Mouse (Mus musculus): ENCODE data around the gene Nrip1. TPM values are rescaled to one million over a fixed set of nuclear protein-coding genes. Genes with fewer than 3 reads are reported as not detected.
A peak's percentile ranks its signal among the peaks of the same experiment; 100 is the strongest.

Gene Nrip1
- total RNA-seq (2015; ENCODE audit: low replicate concordance) (66.7 and 71.5 TPM in 2 replicates), total RNA-seq (2017; ENCODE audit: low replicate concordance) (68.1 and 82.0 TPM in 2 replicates)

DNA sequence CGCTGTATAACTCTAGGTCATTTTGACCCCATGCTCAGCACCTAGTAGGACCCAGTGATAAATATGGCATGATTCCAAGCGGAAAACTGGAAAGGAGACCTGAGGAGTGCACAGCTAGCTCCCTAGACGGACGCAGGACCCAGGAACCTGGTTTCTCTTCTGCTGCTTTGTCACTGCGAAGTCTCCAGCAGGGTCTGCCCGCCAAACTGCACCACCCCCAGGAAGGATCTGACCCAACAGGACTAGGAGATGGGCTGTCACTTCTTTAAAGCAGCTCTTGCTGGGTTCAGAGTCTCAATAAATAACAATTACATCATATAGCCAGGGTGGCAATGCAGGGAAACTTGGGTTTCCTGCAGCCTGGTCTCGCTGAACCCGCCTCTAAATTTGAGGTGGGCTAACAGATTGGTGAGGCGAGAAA is at the start of gene Nrip1:
TSS of gene Nrip1 (minus strand) at position 157 of the 421 bp plus-strand sequence.
- ATAC-seq (replicated peaks; ENCODE audit: low FRiP score, poor library complexity, severe bottlenecking): no peak

DNA sequence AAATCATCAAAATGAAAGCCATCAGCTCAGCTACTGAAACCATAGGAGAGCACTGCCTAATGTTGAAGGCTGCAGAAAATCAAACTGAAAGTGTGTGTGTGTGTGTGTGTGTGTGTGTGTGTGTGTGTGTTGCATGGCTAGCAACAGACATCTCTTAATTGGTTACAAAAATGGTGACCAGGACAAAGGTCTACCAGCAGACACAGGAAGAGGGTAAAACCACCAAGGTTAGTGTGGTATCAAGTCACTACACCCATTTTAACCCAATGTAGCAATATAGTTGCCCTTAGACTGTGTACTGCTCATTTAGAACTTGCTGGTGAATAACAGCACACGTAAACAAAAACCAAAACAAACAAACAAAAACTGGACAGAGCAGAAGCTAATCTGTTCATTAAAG is 48.9 kb upstream of the Nrip1 start:
- ATAC-seq (replicated peaks; ENCODE audit: low FRiP score, poor library complexity, severe bottlenecking): no peak

DNA sequence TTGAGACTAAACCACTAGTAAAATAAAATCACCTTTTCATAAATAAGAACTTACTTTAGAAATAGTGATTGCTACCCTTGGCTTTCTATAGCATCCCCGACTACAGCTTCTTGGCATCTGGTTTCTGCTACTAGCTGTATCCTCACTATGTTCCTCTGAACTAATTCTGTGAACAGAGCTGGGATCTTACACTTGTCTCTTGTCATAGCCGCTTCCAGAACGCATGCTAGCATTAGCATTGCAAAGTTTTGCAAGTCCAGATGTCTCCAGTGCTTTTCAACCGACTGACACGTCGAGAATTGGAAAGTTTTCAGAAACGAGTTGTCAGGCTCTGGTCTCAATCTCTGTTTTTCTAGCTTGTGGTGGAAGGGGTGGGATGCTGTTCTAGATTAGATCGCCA is 46.2 kb upstream of the Nrip1 start:
- no peak for ATAC-seq (replicated peaks; ENCODE audit: low FRiP score, poor library complexity, severe bottlenecking)

DNA sequence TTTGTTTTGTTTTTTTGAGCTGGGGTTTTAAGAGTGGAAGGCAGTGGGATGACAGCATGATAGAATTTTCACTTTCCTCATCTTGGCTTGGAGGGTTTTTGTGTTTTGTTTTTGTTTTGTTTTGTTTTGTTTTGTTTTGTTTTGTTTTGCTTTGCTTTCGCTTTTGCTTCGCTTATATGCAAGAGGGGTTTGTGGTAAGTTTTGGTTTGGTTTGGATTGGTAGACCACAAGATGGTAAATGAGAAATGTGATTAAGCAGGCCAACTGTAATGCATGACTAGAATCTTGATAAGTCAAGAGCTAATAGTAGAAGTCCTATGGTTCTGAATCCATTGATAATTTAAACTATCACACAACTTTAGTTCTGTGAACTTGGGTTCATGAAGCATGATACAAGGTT is 42.9 kb upstream of the Nrip1 start:
- no peak for ATAC-seq (replicated peaks; ENCODE audit: low FRiP score, poor library complexity, severe bottlenecking)

DNA sequence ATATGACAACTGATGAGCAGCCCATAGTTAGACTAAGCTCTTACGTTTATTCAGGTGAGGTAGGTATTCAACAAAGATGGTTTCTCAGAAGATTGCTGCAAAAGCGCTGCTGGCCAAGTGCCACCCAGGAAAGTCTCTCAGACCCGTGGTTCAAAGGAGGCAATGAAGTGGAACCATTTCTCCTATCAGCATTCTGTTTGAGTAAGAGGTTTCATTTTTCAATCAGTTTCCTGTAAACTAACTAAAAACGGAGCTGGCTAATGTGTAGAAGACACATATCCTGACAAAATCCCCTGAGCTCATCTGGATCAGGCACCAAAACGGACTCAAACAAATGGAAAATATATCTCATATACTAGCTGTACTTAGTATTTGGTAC is 42.4 kb upstream of the Nrip1 start:
- ATAC-seq (replicated peaks; ENCODE audit: low FRiP score, poor library complexity, severe bottlenecking): no peak

DNA sequence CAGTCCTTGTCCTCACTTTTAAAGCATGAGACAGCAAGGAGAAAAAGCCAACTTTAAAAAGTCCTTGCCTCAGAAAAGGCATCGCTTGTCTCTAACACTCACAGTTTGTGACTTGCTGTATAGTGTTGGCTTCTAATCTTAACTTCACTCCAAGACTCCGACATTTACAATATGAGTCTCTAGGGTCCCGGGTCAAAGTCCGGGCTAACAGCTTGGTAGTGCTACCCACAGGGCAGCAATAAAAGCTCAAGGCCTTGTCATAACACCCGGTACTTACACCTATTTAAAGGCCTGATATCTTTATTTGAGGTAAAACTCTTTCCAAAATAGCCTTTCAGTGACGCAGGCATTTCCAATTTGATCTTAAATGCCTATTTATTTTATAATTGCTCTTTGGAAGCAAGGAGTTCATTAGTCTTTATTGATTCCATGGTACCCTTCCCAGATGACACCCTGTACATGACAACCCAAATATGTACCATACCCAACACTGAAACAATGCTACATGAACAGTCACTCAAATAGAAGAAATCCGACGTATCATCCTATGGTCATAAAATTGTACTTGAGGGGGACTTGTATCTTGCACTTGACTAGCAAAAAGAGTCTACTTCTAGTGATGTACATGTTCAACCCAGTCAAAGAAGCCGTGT is 41.9 kb upstream of the Nrip1 start:
- ATAC-seq (replicated peaks; ENCODE audit: low FRiP score, poor library complexity, severe bottlenecking): no peak

DNA sequence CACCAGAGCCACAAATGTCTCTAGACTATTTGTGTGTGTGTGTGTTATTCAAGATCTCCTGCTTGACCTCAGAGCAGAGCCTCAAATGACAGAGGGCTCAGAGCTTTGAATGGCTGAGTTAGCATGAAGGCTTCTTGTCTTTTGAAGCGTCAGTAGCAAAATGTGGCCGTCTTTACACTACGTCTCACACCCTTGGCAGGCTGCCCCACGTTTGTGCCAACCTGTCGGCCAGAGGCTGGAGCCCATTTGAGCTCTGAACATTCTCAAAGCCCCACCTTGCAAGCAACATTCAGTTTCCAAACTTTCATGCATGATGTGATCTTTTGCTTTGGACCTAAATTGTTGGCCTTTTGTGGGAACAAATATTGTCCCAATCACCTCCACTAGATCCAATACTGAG is 40.9 kb upstream of the Nrip1 start:
- no peak for ATAC-seq (replicated peaks; ENCODE audit: low FRiP score, poor library complexity, severe bottlenecking)

DNA sequence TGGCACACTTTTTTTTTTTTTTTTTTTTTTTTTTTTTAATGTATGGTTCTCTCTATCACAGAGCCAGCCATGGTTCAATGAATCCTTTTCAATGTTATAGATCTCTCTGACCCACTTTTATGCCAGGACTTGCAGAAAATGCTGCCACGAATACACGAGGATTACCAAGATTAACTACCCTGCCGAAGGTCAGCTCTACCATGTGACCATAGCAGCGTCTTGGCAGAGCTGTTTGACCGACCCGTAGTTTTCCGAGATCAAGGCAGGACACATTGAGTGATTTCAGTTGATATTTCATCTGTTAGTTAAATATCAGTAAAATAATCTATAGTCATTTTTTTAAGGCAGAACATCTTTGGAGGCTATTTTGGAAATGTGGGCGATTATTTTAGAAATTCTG is 40.0 kb upstream of the Nrip1 start:
- no peak for ATAC-seq (replicated peaks; ENCODE audit: low FRiP score, poor library complexity, severe bottlenecking)

DNA sequence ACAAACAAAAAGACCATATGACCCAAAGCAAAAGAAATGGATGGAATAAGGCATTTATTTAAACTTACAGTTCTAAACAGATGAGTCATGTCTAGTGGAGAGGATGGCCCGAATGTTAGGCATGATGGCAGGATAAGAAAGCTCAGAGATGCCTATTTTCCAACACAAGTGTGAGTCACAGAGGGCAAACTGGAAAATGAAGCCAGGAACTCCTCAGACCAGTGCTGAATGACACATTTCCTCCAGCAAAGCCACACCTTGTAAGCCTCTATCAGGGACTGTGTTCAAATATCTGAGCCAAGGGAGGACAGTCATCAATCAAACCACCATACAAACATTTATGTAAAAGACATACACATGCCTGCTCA is 35.7 kb upstream of the Nrip1 start:
- ATAC-seq (replicated peaks; ENCODE audit: low FRiP score, poor library complexity, severe bottlenecking): no peak

DNA sequence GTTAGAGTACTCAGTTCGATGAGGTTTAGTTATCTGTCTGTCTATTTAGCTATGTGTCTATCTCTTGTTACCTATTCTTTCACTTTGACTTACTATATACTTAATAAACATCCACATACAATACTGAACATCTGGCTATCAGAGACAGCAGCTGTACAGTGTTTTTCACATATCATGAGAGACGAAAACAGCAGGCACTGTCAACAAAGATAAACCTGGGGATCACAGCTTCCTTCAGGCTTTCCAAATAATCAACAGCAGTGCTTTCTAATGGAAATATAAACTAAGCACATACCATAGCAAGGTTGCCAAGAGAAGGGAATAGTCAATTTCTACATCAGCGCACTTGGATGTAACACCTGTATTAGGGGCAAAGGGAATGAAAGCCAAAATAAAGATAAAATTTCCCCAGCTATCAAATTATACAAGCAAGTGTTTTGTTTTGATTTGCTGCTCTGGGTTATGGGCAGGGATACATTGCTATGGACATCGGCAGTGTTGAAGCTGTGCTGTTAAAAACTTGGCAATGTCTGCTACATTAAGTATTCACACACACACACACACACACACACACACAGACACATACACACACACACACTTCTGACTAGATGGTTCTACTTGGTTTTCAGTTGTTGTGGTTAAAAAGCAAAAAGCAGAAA is 35.2 kb upstream of the Nrip1 start:
- ATAC-seq (replicated peaks; ENCODE audit: low FRiP score, poor library complexity, severe bottlenecking): no peak

DNA sequence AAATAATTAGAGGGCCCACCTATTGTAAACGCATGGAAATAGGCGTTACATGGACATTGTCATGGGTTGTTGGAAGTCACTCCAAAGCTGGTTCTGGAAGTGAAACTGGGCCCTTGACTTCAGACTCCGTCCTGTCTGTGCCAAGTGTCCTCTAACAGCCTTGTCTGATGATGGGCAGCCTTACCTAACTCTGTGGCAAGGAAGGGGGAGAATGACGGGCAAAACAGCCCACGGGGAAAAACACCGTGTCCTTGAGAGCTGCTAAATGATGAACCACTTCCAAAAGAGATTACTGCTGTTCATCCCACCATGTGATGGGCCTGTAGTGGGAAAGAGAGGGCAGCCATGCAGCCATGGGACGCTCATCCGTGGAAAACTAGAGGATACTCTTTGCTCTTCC is 34.6 kb upstream of the Nrip1 start:
- ATAC-seq (replicated peaks; ENCODE audit: low FRiP score, poor library complexity, severe bottlenecking): no peak

DNA sequence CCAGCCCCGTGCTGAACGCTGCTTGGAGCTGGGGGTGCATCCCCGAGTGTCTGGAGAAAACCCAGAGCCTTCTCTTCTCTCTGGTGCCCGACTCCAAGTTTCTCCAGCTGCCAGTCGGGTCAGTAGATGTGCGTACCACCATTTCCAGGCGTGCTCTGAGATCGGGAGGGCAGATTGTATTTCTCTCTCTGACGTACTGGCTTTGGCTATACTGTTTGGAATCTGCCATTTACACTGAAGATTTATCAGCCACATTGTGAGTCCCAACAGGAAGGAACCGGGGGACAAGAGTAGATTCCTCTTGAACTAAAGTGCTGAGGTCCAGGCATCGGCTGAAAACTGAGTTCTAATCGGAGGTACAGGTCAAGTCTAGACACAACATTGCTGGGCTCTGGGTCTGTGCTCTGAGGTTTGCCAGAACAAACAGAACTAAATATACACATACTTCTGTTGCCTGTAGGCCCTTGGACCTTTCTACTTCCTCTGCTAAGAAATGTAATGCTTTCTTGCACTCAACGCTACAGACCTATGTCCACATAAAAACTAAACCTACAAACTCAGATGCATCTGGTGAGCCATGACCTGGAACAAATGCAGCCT is 33.8 kb upstream of the Nrip1 start:
- ATAC-seq (replicated peaks; ENCODE audit: low FRiP score, poor library complexity, severe bottlenecking): no peak

DNA sequence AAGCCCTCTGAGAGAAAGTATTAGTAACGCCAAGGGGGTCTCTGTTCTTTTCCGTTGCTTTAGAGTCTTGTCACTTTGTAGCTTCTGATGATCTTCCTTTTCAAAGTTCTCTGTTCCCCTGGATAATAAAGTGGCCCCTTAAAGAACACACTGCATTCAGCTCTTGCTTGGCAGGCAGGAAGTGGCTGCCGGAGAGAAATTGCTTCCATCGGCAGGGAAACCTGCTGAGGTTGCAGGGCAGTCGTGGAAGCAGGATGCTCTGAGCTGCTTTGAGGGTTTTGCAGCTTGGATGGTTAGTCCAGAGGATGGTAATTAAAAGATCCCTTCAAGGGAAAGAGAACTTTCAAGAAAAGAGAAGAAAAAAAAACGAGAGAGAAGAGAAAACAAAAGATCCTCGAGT is 33.3 kb upstream of the Nrip1 start:
- ATAC-seq (replicated peaks; ENCODE audit: low FRiP score, poor library complexity, severe bottlenecking): no peak

DNA sequence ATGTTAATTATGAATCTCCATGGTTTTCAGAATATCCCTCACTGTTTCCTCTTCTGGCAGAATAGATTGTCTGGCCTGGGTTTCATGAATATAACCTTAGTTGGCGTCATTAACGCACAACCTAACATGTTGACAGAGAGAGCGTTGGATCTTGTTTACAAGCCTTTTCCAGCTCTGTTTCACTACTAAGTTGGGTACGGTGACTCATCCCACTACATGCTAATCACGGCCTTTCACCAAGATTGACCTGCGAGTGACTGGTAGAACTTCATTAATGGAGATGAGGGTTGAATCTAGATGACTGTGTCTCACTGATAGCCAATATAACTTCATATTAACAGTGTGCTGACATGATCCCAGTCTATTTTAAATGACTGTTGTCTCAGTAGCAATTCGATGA is 32.7 kb upstream of the Nrip1 start:
- ATAC-seq (replicated peaks; ENCODE audit: low FRiP score, poor library complexity, severe bottlenecking): no peak

DNA sequence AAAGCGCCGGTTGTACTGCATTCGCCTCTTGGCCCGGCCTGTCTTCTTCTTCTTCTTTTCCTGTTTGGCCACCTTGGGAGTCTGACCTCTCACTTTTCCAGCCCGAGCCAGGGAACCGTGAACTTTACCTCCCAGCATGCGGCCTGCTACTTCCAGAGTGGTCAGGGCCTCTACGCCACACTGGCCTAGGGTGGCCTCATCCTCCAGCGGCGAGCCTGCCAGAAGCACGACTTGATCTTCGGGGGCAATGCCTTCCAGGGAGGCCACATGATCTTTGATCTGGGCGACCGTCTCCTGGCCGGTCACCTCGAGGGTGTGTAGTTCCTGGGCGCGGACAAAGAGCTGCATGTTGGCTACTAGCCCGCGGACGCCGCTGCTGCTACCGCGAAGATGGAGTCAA is 29.7 kb upstream of the Nrip1 start:
- peak; percentile 87 for ATAC-seq (replicated peaks; ENCODE audit: low FRiP score, poor library complexity, severe bottlenecking)

DNA sequence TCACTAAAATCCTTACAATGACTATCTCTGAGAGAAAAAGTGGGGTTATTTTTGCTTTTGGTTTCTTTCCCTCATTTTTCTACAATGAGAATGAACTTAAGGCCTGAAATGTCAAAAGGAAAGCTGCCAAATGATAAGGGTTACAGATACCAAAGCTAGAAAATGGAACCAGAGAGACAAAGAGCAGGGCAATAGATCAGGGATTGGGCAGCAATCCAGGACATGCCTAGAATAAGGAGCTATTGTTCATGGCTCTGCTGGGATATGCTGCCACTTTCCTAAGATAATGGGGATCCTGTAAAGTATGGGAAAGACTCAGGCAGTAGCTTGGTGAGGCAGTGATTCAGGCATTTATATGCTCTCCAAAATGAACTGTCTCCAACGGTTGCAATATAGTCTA is 22.9 kb upstream of the Nrip1 start:
- ATAC-seq (replicated peaks; ENCODE audit: low FRiP score, poor library complexity, severe bottlenecking): no peak

DNA sequence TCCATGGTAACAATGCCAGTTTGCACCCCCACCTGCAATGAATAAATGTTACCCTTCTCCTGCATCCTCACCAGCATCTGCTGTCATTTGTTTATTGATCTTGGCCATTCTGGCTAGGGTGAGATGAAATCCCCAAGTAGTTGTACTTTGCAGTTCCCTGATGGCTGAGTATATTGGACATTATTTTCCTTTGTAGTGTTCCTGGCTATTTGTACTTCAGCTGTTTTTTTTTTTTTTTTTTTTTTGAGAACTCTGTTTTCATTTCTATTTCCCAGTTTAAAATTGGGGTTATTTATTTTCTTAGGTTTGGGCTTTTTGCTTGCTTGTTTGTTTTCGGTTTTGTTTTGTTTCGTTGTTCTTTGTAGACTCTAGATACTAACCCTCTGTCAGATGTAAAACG is 19.6 kb upstream of the Nrip1 start:
- ATAC-seq (replicated peaks; ENCODE audit: low FRiP score, poor library complexity, severe bottlenecking): no peak

DNA sequence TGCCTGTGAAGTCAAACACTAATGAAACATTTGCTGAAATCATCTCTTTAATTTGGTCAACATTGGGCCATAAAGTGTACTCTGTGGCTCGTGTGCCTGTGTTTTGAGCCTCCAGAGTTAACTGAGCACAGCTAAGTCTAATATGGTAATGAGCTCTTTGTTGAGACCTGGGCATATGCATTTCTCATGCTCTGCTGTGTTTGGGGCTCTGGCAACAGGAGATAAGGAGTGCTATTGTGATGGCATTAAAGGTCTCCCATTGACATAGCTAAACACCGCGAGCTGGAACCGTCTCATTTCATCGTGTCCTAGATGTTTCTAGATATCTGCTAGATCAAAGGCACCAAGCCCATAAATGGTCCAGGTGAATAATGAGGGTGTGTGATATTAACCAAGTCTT is 12.9 kb upstream of the Nrip1 start:
- no peak for ATAC-seq (replicated peaks; ENCODE audit: low FRiP score, poor library complexity, severe bottlenecking)

DNA sequence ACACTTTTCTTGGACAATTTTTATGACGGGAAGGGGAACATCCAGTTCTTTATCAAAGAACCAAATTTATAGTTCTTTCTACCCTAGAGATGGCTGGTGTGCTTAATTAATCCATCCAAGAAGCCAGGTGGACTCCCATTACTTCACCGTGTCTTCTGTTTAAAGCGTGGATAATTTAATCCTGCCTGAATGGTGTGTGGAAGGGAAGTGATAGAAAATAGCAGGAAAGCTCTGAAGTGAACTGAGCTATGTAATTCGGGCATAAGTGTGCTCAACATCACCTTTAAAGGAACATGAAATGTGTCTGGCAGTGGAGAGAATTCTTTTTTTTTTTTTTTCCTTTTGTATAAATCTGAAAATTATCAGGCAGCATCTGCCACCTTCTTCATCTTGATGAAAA is 12.4 kb upstream of the Nrip1 start:
- no peak for ATAC-seq (replicated peaks; ENCODE audit: low FRiP score, poor library complexity, severe bottlenecking)

DNA sequence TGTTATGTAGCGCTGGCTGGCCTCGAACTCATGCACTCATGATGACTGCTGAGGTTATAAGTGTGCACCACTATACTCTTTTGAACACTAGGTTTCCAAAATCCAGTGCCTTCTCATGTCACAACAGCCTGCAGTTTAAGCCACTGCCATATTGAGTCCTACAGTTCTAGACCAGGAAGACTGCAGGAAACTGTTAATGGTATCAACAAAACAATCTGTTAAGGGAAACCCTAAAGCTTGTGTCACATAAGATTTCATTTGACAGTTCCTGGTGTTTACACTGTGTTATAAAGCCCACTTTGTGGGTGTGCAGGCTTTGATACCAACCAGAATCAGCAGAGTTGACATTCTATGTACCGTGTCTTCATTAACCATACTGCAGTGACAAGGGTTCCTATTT is 3.6 kb upstream of the Nrip1 start:
- ATAC-seq (replicated peaks; ENCODE audit: low FRiP score, poor library complexity, severe bottlenecking): no peak

DNA sequence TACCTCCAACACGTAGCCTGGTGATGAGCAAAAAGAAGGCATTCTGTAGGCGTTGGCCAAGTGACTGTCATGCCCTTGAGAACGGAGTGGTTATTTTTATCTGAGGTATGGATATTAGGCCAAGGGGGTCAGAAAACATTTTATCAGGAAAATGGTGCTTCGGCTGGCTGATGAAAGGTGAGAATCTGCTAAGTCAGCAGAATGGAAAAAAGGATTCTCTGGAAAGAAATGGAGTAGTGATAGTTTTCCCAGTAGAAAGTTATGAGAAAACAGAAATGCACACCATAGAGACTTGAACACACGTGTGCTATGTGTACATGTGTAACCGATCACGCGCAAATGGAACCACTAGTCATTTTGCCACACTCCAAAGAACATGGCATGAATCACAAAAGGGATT is 3.0 kb upstream of the Nrip1 start:
- ATAC-seq (replicated peaks; ENCODE audit: low FRiP score, poor library complexity, severe bottlenecking): no peak

Data from erythroblast, adult 5-6 weeks (primary cell).